Mouse (Mus musculus): ENCODE measurements around the gene Hk2. TPM values are rescaled to one million over a fixed set of nuclear protein-coding genes. Genes with fewer than 3 reads are reported as not detected.

Gene Hk2
- polyA plus RNA-seq, 1 experiment from 2014 or later: 20.1 TPM

DNA sequence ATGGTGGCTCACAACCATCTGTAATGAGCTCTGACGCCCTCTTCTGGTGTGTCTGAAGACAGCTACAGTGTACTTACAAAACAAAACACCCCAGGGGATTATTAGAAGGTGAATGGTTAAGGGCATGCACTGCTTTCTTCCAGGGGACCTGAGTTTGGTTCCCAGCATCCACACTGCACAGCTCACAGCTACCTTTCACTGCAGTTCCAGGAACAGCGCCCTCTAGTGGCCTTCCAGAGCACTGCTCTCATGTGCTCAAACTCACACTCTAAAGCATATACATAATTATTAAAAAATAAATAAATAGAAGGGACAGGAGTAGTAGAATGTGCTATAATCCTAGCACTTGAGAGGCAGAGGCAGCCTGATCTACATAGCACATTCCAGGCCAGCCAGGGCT, 18.9 kb downstream of the Hk2 start:
- H3K4me1 ChIP-seq (ENCODE audit: control insufficient read depth, insufficient read depth, low read length): no peaks in the 10 kb centered on the region
- H3K9ac ChIP-seq (ENCODE audit: low read length): no peak overlapping the region
- H3K27ac ChIP-seq (replicated peaks; ENCODE audit: low read depth, low read length): no peak overlapping the region
- H3K4me3 ChIP-seq (ENCODE audit: low read depth, low read length): no peak overlapping the region
- H3K9me3 ChIP-seq (ENCODE audit: control insufficient read depth, low read length): no peaks in the 10 kb centered on the region
- no peak for DNase-seq (ENCODE audit: low spot score)
- H3K27me3 ChIP-seq (ENCODE audit: control insufficient read depth, insufficient read depth, low read length): no peaks in the 10 kb centered on the region
- 38% methylated on average over 2 of the region's 2 CpGs for WGBS
- peaks cover 2% of the 10 kb centered on the region; the same call in 1 of the 2 replicates for H3K36me3 ChIP-seq (ENCODE audit: control insufficient read depth, insufficient read depth, low read length)
- no peak overlapping the region for H3K4me2 ChIP-seq (ENCODE audit: low read depth, severe bottlenecking)
- ATAC-seq (ENCODE audit: insufficient number of reproducible peaks, low FRiP score, low TSS enrichment, low read depth): no peak

DNA sequence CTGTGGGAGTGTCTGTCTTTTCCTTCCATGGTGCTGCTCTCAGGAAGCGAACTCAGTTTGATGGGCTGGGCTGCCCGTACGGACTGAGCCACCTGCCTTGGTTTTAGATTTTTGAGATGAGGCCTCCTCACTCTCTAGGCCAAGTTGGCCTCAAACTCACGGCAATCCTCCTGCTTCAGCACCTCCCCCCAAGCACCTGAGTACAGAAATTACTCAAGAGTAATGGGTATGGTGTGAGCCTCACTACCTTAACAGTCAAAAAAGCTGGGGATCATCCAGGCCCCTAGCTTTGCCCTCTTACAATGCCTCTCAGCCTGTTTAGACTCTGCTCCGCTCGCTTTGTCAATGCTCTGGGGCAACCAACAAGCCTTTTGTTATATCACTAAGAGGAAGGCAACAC, 19.5 kb downstream of the Hk2 start:
- H3K27ac ChIP-seq (replicated peaks; ENCODE audit: low read depth, low read length): no peak overlapping the region
- no peak overlapping the region for H3K9ac ChIP-seq (ENCODE audit: low read length)
- no peaks in the 10 kb centered on the region for H3K9me3 ChIP-seq (ENCODE audit: control insufficient read depth, low read length)
- no peak overlapping the region for H3K4me3 ChIP-seq (ENCODE audit: low read depth, low read length)
- no peak overlapping the region for H3K4me2 ChIP-seq (ENCODE audit: low read depth, severe bottlenecking)
- DNase-seq (ENCODE audit: low spot score) (no peak), ATAC-seq (ENCODE audit: insufficient number of reproducible peaks, low FRiP score, low TSS enrichment, low read depth) (no peak)
- H3K27me3 ChIP-seq (ENCODE audit: control insufficient read depth, insufficient read depth, low read length): no peaks in the 10 kb centered on the region
- WGBS: 90% methylated on average over 6 of the region's 6 CpGs
- H3K4me1 ChIP-seq (ENCODE audit: control insufficient read depth, insufficient read depth, low read length): no peaks in the 10 kb centered on the region
- peaks cover 2% of the 10 kb centered on the region; the same call in 1 of the 2 replicates for H3K36me3 ChIP-seq (ENCODE audit: control insufficient read depth, insufficient read depth, low read length)

DNA sequence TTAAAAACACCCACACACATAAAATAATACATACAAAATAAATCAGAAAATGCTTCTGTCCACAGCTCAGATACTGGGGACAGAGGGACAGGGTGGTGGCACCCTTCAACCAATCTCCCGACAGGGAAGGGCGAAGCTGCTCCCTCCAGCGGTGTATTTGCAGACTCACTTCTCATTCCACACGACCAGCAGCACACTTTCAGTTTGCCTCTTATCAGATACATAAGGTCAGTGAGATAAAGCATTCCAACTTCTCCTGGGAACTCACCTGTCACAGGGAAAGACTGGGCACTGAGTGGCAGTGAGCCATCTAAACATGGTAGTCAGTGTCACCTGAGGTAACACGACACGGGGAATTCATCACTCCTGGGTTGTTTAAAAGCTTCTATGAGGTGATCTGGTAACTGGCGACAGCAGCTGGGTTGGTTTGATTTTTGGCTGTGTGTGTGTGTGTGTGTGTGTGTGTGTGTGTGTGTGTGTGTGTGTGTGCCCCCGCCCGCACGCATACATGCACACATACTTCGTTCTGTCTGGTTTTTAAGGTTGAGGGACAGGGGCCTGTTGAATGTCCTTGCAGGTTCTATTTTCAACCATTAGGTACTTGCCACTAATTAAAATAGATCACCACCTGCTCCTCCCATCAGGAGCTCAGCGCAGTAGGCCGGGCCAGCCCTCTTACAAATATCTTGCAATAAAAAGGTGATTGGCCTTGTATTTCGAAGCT, 20.5 kb downstream of the Hk2 start:
- DNase-seq (ENCODE audit: low spot score) (no peak), ATAC-seq (ENCODE audit: insufficient number of reproducible peaks, low FRiP score, low TSS enrichment, low read depth) (no peak)
- Histone ChIP-seq H3K27me3 (ENCODE audit: control insufficient read depth, insufficient read depth, low read length) (no peaks in the 10 kb centered on the region), H3K4me2 (ENCODE audit: low read depth, severe bottlenecking) (no peak overlapping the region), H3K27ac (replicated peaks; ENCODE audit: low read depth, low read length) (no peak overlapping the region), H3K36me3 (ENCODE audit: control insufficient read depth, insufficient read depth, low read length) (no peaks in the 10 kb centered on the region), H3K4me1 (ENCODE audit: control insufficient read depth, insufficient read depth, low read length) (no peaks in the 10 kb centered on the region), H3K9ac (ENCODE audit: low read length) (no peak overlapping the region), H3K4me3 (ENCODE audit: low read depth, low read length) (no peak overlapping the region), H3K9me3 (ENCODE audit: control insufficient read depth, low read length) (no peaks in the 10 kb centered on the region)
- WGBS: 86% methylated on average over 14 of the region's 14 CpGs

DNA sequence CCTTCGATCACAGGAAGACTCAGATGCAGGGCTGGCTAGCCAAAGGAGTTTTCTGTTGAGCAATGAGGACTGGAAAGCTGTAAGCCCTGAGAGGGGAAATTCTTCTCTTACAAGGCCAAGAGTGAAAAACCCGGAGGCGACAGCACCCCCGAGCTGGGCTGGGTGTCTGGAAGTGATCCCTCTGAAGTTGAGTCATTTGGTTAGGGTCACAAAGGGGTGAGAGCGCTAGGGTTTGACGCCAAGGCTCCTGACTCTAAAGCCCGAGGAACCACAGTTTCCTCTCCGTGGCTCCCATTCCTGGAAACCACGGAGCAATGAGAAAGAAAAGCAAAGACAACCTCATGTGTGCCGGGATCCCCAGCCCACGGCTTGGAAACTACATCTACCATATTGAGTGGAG, 21.2 kb downstream of the Hk2 start:
- 67% methylated on average over 11 of the region's 11 CpGs for WGBS
- Histone ChIP-seq H3K27ac (replicated peaks; ENCODE audit: low read depth, low read length) (no peak overlapping the region), H3K9me3 (ENCODE audit: control insufficient read depth, low read length) (no peaks in the 10 kb centered on the region)

DNA sequence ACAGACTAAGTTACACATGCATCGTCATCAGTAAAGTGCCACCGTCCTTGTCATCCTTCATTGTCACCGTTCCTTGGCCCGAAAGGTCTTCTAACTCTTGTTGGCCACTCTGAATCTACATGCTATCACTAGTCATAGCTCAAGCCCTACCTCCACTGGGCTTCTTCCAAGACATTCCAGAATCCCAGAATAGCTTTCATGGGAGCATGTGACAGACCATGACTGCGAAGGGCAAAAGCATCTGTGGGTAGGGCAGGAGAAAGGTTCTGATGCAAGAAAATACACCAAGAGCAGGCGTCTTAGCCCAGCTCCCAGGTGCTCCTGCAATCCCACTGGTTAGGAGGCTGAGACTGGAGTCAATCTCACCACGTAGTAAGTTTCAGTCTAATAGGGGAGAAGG, 22.5 kb downstream of the Hk2 start:
- Histone ChIP-seq H3K9ac (ENCODE audit: low read length) (no peak overlapping the region), H3K36me3 (ENCODE audit: control insufficient read depth, insufficient read depth, low read length) (no peaks in the 10 kb centered on the region), H3K4me2 (ENCODE audit: low read depth, severe bottlenecking) (no peak overlapping the region), H3K27me3 (ENCODE audit: control insufficient read depth, insufficient read depth, low read length) (no peaks in the 10 kb centered on the region), H3K9me3 (ENCODE audit: control insufficient read depth, low read length) (no peaks in the 10 kb centered on the region), H3K27ac (replicated peaks; ENCODE audit: low read depth, low read length) (no peak overlapping the region), H3K4me3 (ENCODE audit: low read depth, low read length) (no peak overlapping the region), H3K4me1 (ENCODE audit: control insufficient read depth, insufficient read depth, low read length) (no peaks in the 10 kb centered on the region)
- DNase-seq (ENCODE audit: low spot score): no peak
- no peak for ATAC-seq (ENCODE audit: insufficient number of reproducible peaks, low FRiP score, low TSS enrichment, low read depth)
- WGBS: 98% methylated on average over 7 of the region's 7 CpGs

More for the DNA sequence above, 21.2 kb downstream of the Hk2 start:
- Histone ChIP-seq H3K4me1 (ENCODE audit: control insufficient read depth, insufficient read depth, low read length) (no peaks in the 10 kb centered on the region), H3K27me3 (ENCODE audit: control insufficient read depth, insufficient read depth, low read length) (no peaks in the 10 kb centered on the region), H3K4me2 (ENCODE audit: low read depth, severe bottlenecking) (no peak overlapping the region), H3K9ac (ENCODE audit: low read length) (no peak overlapping the region), H3K36me3 (ENCODE audit: control insufficient read depth, insufficient read depth, low read length) (no peaks in the 10 kb centered on the region), H3K4me3 (ENCODE audit: low read depth, low read length) (no peak overlapping the region)
- no peak for ATAC-seq (ENCODE audit: insufficient number of reproducible peaks, low FRiP score, low TSS enrichment, low read depth)
- no peak for DNase-seq (ENCODE audit: low spot score)

DNA sequence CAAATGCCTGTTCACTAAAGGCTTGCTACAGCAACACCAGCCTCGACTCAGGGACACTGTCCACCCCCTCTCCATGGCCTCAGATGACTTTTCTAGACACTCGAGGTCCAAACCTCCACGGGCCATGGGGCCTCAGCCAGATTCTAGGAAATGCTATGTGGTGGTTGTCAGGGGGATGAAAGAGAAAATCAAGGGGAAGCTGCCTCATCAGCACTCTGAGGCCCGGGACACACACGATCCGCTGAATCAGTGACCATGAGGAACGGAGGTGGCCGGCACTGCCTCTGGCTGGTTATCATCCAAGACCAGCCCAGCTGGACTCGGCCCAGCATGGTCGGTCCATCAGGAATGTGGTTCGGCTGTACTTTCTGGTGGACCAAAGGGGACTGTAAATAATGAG, 23.2 kb downstream of the Hk2 start:
- no peaks in the 10 kb centered on the region for H3K27me3 ChIP-seq (ENCODE audit: control insufficient read depth, insufficient read depth, low read length)
- no peak overlapping the region for H3K27ac ChIP-seq (replicated peaks; ENCODE audit: low read depth, low read length)
- no peak overlapping the region for H3K4me3 ChIP-seq (ENCODE audit: low read depth, low read length)
- no peaks in the 10 kb centered on the region for H3K36me3 ChIP-seq (ENCODE audit: control insufficient read depth, insufficient read depth, low read length)
- DNase-seq (ENCODE audit: low spot score) (no peak), ATAC-seq (ENCODE audit: insufficient number of reproducible peaks, low FRiP score, low TSS enrichment, low read depth) (no peak)
- H3K9me3 ChIP-seq (ENCODE audit: control insufficient read depth, low read length): no peaks in the 10 kb centered on the region
- H3K4me2 ChIP-seq (ENCODE audit: low read depth, severe bottlenecking): no peak overlapping the region
- no peaks in the 10 kb centered on the region for H3K4me1 ChIP-seq (ENCODE audit: control insufficient read depth, insufficient read depth, low read length)
- H3K9ac ChIP-seq (ENCODE audit: low read length): no peak overlapping the region
- WGBS: 89% methylated on average over 11 of the region's 11 CpGs

DNA sequence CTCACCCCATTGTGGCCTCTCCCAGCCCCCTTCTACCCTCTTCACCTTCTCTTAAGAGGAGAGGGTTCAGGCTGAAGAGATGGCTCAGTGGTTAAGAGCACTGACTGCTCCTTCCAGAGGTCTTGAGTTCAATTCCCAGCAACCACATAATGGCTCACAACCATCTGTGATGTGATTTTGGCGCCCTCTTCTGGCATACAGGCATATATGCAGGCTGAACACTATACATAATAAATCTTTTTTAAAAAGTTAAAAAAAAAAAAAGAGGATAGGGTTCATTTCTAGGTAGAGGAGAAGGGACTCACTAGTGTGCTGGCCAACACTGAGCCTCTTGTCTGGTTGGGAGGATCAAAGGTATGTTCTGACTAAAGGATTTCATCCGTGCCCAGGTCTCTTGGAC, 24.2 kb downstream of the Hk2 start:
- H3K9me3 ChIP-seq (ENCODE audit: control insufficient read depth, low read length): no peaks in the 10 kb centered on the region
- WGBS: 54% methylated on average over 2 of the region's 2 CpGs
- H3K4me1 ChIP-seq (ENCODE audit: control insufficient read depth, insufficient read depth, low read length): no peaks in the 10 kb centered on the region
- H3K4me2 ChIP-seq (ENCODE audit: low read depth, severe bottlenecking): no peak overlapping the region
- H3K4me3 ChIP-seq (ENCODE audit: low read depth, low read length): no peak overlapping the region
- no peaks in the 10 kb centered on the region for H3K27me3 ChIP-seq (ENCODE audit: control insufficient read depth, insufficient read depth, low read length)
- DNase-seq (ENCODE audit: low spot score) (no peak), ATAC-seq (ENCODE audit: insufficient number of reproducible peaks, low FRiP score, low TSS enrichment, low read depth) (no peak)
- H3K36me3 ChIP-seq (ENCODE audit: control insufficient read depth, insufficient read depth, low read length): 0 out of 2 replicates have a peak, but pooled peaks cover 2% of the 10 kb centered on the region
- H3K9ac ChIP-seq (ENCODE audit: low read length): no peak overlapping the region
- H3K27ac ChIP-seq (replicated peaks; ENCODE audit: low read depth, low read length): no peak overlapping the region

DNA sequence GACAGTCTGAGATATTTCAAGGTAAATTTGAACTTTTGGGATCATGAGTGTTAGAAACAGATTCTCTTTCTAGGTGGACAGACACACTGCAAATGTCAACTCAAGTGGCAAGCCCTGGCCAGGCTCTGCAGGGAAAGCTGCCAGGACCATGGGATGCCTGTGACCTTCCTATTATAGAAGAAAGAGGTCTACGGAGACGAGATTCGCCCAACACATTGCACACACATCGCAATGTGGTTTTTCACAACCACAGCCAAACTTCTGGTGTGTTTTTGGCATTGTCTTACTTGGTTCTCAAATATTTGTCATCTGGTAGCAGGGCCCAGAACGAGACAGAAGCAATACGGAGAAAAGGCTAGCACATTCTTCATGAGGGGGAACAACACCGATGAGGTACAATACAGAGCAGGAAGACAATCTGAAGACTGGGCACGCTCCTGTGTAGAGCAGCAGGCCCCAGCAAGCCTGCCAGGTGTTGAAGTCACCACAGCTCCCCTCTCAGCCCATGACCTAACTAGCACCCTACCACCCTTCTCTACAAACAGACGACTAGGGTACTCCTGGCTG, 26.1 kb downstream of the Hk2 start:
- Histone ChIP-seq H3K4me1 (ENCODE audit: control insufficient read depth, insufficient read depth, low read length) (no peaks in the 10 kb centered on the region), H3K4me2 (ENCODE audit: low read depth, severe bottlenecking) (no peak overlapping the region), H3K27ac (replicated peaks; ENCODE audit: low read depth, low read length) (no peak overlapping the region), H3K36me3 (ENCODE audit: control insufficient read depth, insufficient read depth, low read length) (0 out of 2 replicates have a peak, but pooled peaks cover 2% of the 10 kb centered on the region), H3K9ac (ENCODE audit: low read length) (no peak overlapping the region), H3K4me3 (ENCODE audit: low read depth, low read length) (no peak overlapping the region), H3K9me3 (ENCODE audit: control insufficient read depth, low read length) (no peaks in the 10 kb centered on the region), H3K27me3 (ENCODE audit: control insufficient read depth, insufficient read depth, low read length) (no peaks in the 10 kb centered on the region)
- WGBS: 91% methylated on average over 9 of the region's 9 CpGs
- no peak for DNase-seq (ENCODE audit: low spot score)
- ATAC-seq (ENCODE audit: insufficient number of reproducible peaks, low FRiP score, low TSS enrichment, low read depth): no peak

Measured in limb, embryonic 11.5 days (tissue).